Mouse (Mus musculus) ES-E14 (cell line): ENCODE results near the gene Ankrd12.

ENCODE experiments used
- HCFC1 ChIP-seq: IDR thresholded peaks from 2 replicates; pipeline ENCODE4 v1.6.1; 2012; ENCODE audit warnings: low read length, inconsistent platforms, borderline replicate concordance; ENCODE audit not compliant: insufficient read depth
- MAFK ChIP-seq: IDR thresholded peaks from 2 replicates; pipeline ENCODE4 v1.6.1; 2014; ENCODE audit warnings: mild to moderate bottlenecking, low read depth, low read length, inconsistent platforms; ENCODE audit not compliant: insufficient read depth
- ZNF384 ChIP-seq: IDR thresholded peaks from 2 replicates; pipeline ENCODE4 v1.6.1; 2012; ENCODE audit warnings: low read depth, low read length, inconsistent platforms

- TF ChIP-seq HCFC1 (no peak), ZNF384 (no peak), MAFK (no peak)
These were observed 43.8 kb upstream of the Ankrd12 start for GRCm38 (mm10) chr17:66120701-66121100.
